In genomic region chr13:31807736-31808115, GRCm38 (mm10) we compare ENCODE assay signal across 7 mouse cellular contexts. TPM values are rescaled to one million over a fixed set of nuclear protein-coding genes. Genes with fewer than 3 reads are reported as not detected.
DNase-seq lines count a peak whose midpoint lies in the region; ATAC-seq and TF ChIP-seq lines count a peak whose summit lies in the region.

No protein-coding gene starts in this region.

- H3K27me3 ChIP-seq in megakaryocyte, embryonic 14.5 days (replicated peaks): peaks cover 94% of the 10 kb centered on the region
- peaks cover 85% of the 10 kb centered on the region for H3K27me3 ChIP-seq in embryonic facial prominence, embryonic 13.5 days
- H3K27me3 ChIP-seq in hindbrain, embryonic 15.5 days: peaks cover 54% of the 10 kb centered on the region
- H3K27me3 ChIP-seq in myocyte (ENCODE audit: control insufficient read depth, insufficient read depth, insufficient read length): no peaks in the 10 kb centered on the region

- peak overlapping the region; percentile 85 for H3ac ChIP-seq in myocyte (ENCODE audit: control insufficient read depth, insufficient read length)

- DNase-seq in cerebellum, adult 18-20 months: no peak
- no peak for DNase-seq in layer of hippocampus, adult 9-10 months (ENCODE audit: low spot score)

- H3K79me2 ChIP-seq in myocyte (ENCODE audit: control insufficient read depth, insufficient read depth): peaks cover 25% of the 10 kb centered on the region

- peak overlapping the region; percentile 94 for H3K4me3 ChIP-seq in megakaryocyte, embryonic 14.5 days (replicated peaks)
- peak overlapping the region; percentile 70 for H3K4me3 ChIP-seq in embryonic facial prominence, embryonic 13.5 days
- peak overlapping the region; percentile 40 for H3K4me3 ChIP-seq in hindbrain, embryonic 15.5 days
- peak overlapping the region; percentile 80 for H3K4me3 ChIP-seq in myocyte

- peaks cover 13% of the 10 kb centered on the region for H3K9me3 ChIP-seq in megakaryocyte, embryonic 14.5 days
- no peaks in the 10 kb centered on the region for H3K9me3 ChIP-seq in embryonic facial prominence, embryonic 13.5 days
- H3K9me3 ChIP-seq in hindbrain, embryonic 15.5 days: no peaks in the 10 kb centered on the region

- ATAC-seq in megakaryocyte, adult 5-6 weeks (ENCODE audit: poor library complexity, severe bottlenecking): no peak
- no peak for ATAC-seq in embryonic facial prominence, embryonic 13.5 days (ENCODE audit: insufficient number of reproducible peaks, insufficient read depth, low FRiP score, low TSS enrichment, low read depth)
- no peak for ATAC-seq in hindbrain, embryonic 15.5 days (ENCODE audit: low FRiP score, low read depth)

- H3K9ac ChIP-seq in embryonic facial prominence, embryonic 13.5 days: peak overlapping the region; percentile 89
- peak overlapping the region; percentile 24; the same call in 1 of the 2 replicates for H3K9ac ChIP-seq in hindbrain, embryonic 15.5 days

- peak overlapping the region; percentile 95 for H3K27ac ChIP-seq in embryonic facial prominence, embryonic 13.5 days
- peak overlapping the region; percentile 70 for H3K27ac ChIP-seq in hindbrain, embryonic 15.5 days (replicated peaks)

- H3K4me2 ChIP-seq in embryonic facial prominence, embryonic 13.5 days: peak overlapping the region; percentile 97
- peak overlapping the region; percentile 69 for H3K4me2 ChIP-seq in hindbrain, embryonic 15.5 days
- H3K4me2 ChIP-seq in myocyte (ENCODE audit: low read depth): peak overlapping the region; percentile 42

- TF ChIP-seq POLR2A in myocyte (IDR thresholded peaks at IDR 0.05; ENCODE audit: insufficient read length, low read depth): no peak

- no peaks in the 10 kb centered on the region for H3K36me3 ChIP-seq in megakaryocyte, embryonic 14.5 days (replicated peaks; ENCODE audit: low read length)
- no peaks in the 10 kb centered on the region for H3K36me3 ChIP-seq in embryonic facial prominence, embryonic 13.5 days
- H3K36me3 ChIP-seq in hindbrain, embryonic 15.5 days: no peaks in the 10 kb centered on the region
- peaks cover 3% of the 10 kb centered on the region for H3K36me3 ChIP-seq in myocyte (ENCODE audit: control insufficient read depth, insufficient read depth)

- under 1% methylated on average over 46 of the region's 47 CpGs for WGBS in embryonic facial prominence, embryonic 13.5 days
- under 1% methylated on average over 45 of the region's 47 CpGs for WGBS in hindbrain, embryonic 15.5 days

- peaks cover 57% of the 10 kb centered on the region for H3K4me1 ChIP-seq in megakaryocyte, embryonic 14.5 days
- H3K4me1 ChIP-seq in embryonic facial prominence, embryonic 13.5 days: peaks cover 57% of the 10 kb centered on the region
- H3K4me1 ChIP-seq in hindbrain, embryonic 15.5 days (replicated peaks): peaks cover 37% of the 10 kb centered on the region

TF ChIP-seq in myocyte, 11 proteins besides CTCF, POLR2A, EP300 and RAD21:
- TF ChIP-seq REST (IDR thresholded peaks at IDR 0.05; ENCODE audit: insufficient read depth, insufficient read length): no peak
- TF ChIP-seq USF1 (IDR thresholded peaks at IDR 0.05; ENCODE audit: low read depth): no peak
- TF ChIP-seq MAX (IDR thresholded peaks at IDR 0.05; ENCODE audit: low read depth): no peak
- TF ChIP-seq TCF12 (IDR thresholded peaks at IDR 0.05; ENCODE audit: insufficient read depth, poor library complexity, severe bottlenecking): no peak
- no peak for TF ChIP-seq TCF3 (IDR thresholded peaks at IDR 0.05; ENCODE audit: insufficient read length, low read depth)
- no peak for TF ChIP-seq SRF (IDR thresholded peaks at IDR 0.05; ENCODE audit: control insufficient read depth, insufficient read length, low read depth)
- no peak for TF ChIP-seq MYOD1 (IDR thresholded peaks at IDR 0.05; ENCODE audit: control insufficient read depth in 1 of 3, insufficient read length in 2 of 3, low read depth in 2 of 3)
- TF ChIP-seq E2F4 (IDR thresholded peaks at IDR 0.05; ENCODE audit: insufficient read depth): no peak
- no peak for TF ChIP-seq MYOG (IDR thresholded peaks at IDR 0.05; ENCODE audit: control insufficient read depth in 1 of 3, insufficient read depth in 1 of 3, insufficient read length in 2 of 3, low read depth in 2 of 3)
- no peak for TF ChIP-seq CEBPB (IDR thresholded peaks at IDR 0.05; ENCODE audit: insufficient read depth, poor library complexity, severe bottlenecking)
- no peak for TF ChIP-seq POLR2AphosphoS2 (IDR thresholded peaks at IDR 0.05; ENCODE audit: insufficient read length, low read depth)

RNA-seq across cellular contexts. Expression of gene Foxc1, which starts 1.3 kb away (rescaled TPM):
- 0.17 and 0.74 TPM in 2 replicates for polyA plus RNA-seq in megakaryocyte, embryonic 14.5 days (2012; ENCODE audit: insufficient read depth, low replicate concordance)
- total RNA-seq in megakaryocyte, adult 5-6 weeks (2015): 0.18 and 0.30 TPM in 2 replicates
- 0.07 and 0.28 TPM in 2 replicates for total RNA-seq in megakaryocyte, adult 5-6 weeks (2017)
- polyA plus RNA-seq in embryonic facial prominence, embryonic 13.5 days (2015; fragmentation: Nextera tagmentation; extraction: Ambion mirVana): 1.6 and 2.9 TPM in 2 replicates
- polyA plus RNA-seq in hindbrain, embryonic 15.5 days (2015; fragmentation: Nextera tagmentation; extraction: Ambion mirVana): 1.4 and 2.0 TPM in 2 replicates
- polyA plus RNA-seq in myocyte (2012; fragmentation: generic; extraction: Trizol): 3.4 TPM

Comparison
In these comparisons a context has a peak if more than half of its experiments do, and no peak if none do; other contexts are left out.
1. H3K4me3 ChIP-seq: peak in every context shown above with its lines; median percentile 94 in megakaryocyte, embryonic 14.5 days; 80 in myocyte; 70 in embryonic facial prominence, embryonic 13.5 days; 40 in hindbrain, embryonic 15.5 days.
2. H3K4me2 ChIP-seq: peak in every context shown above with its lines; median percentile 97 in embryonic facial prominence, embryonic 13.5 days; 69 in hindbrain, embryonic 15.5 days; 42 in myocyte.